Mouse (Mus musculus) CH12.LX (cell line): ENCODE measurements around the gene Bco1.

Source experiments
- POLR2A ChIP-seq: IDR thresholded peaks from 2 replicates; pipeline ENCODE4 v1.6.1; 2011; ENCODE audit warnings: low read depth, mild to moderate bottlenecking, improper control_type of control experiment, low read length
- ZC3H11A ChIP-seq: IDR thresholded peaks from 2 replicates; pipeline ENCODE4 v1.6.1; 2012; ENCODE audit warnings: low read depth, mild to moderate bottlenecking, inconsistent platforms, low read length, improper control_type of control experiment
- ZNF384 ChIP-seq: IDR thresholded peaks from 2 replicates; pipeline ENCODE4 v1.6.1; 2012; ENCODE audit warnings: low read depth, low read length, improper control_type of control experiment, inconsistent platforms

DNA sequence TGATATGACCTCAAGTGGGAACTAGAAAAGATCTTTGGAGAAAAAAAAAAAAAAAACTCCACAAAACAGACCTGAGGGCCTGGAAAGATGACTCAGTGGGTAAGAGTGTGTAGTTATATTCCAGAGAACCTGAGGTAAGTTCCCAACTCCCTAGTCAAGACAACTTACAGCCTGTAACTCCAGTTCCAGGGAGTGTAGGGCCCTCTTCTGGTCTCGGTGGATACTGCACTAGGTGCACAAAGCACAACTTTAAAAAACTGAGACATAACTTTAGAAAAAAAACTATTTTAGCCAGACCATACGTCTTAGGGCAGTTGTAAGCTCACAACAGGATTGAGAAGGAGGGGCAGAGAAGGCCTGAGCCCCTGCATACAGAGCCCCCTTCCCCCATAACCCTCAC is 82.4 kb downstream of the Bco1 start:
- TF ChIP-seq ZNF384: no peak
- TF ChIP-seq POLR2A: no peak
- no peak for TF ChIP-seq ZC3H11A
